Mouse (Mus musculus) gastrocnemius, adult 2 months (tissue): Measurements from ENCODE around the gene Tm7sf3. TPM values are rescaled to one million over a fixed set of nuclear protein-coding genes. Genes with fewer than 3 reads are reported as not detected.

ENCODE experiments used
- DNase-seq: peaks from one replicate; pipeline ENCODE4 v3.0.0; 2022
- H3K27ac ChIP-seq: fragments of 200-600 bp; 2 replicates; pipeline ENCODE4 v1.8.1; 2022; ENCODE audit warnings: mild to moderate bottlenecking
- H3K4me3 ChIP-seq: fragments of 200-600 bp; 2 replicates; pipeline ENCODE4 v1.8.1; 2022; ENCODE audit warnings: mild to moderate bottlenecking, moderate library complexity
- CTCF ChIP-seq: fragments of 200-600 bp; IDR thresholded peaks from 2 replicates; pipeline ENCODE4 v1.8.1; 2022; ENCODE audit warnings: antibody characterized with exemption, mild to moderate bottlenecking, moderate library complexity
- intact Hi-C: fragments of 180-260 bp; cut with DNase I; formaldehyde crosslinking; loops from one replicate; pipeline ENCODE4 v1.15.1; 2025
- total RNA-seq, 2 experiments: library from RNA; stranded (reverse); gene quantifications; 2 replicates each; pipeline ENCODE4 v1.2.3; 2021

Gene Tm7sf3
- total RNA-seq, 2 experiments from 2014 or later = 5.7 to 7.8 TPM

GRCm38 (mm10) chr6:146629781-146630756, 12.6 kb downstream of the Tm7sf3 start:
- intact Hi-C loops = loop anchor here (5.0 kb wide), 1 partner anchor 53 kb away; the partner anchor contains the start of genes Fgfr1op2 and Ints13
- no peak for DNase-seq
- no peak for TF ChIP-seq CTCF
- no peak overlapping the region for H3K27ac ChIP-seq
- no peak overlapping the region for H3K4me3 ChIP-seq

GRCm38 (mm10) chr6:146628123-146628522, 14.5 kb downstream of the Tm7sf3 start:
- intact Hi-C loops = no loop called here
- DNase-seq = no peak
- no peak for TF ChIP-seq CTCF
- Histone ChIP-seq H3K27ac (no peak overlapping the region), H3K4me3 (no peak overlapping the region)

GRCm38 (mm10) chr6:146616670-146617069, 26.0 kb downstream of the Tm7sf3 start:
- no peak overlapping the region for H3K27ac ChIP-seq
- DNase-seq = no peak
- no peak overlapping the region for H3K4me3 ChIP-seq
- TF ChIP-seq CTCF = no peak
- intact Hi-C loops = no loop called here

GRCm38 (mm10) chr6:146615891-146616290, 26.7 kb downstream of the Tm7sf3 start:
- intact Hi-C loops = no loop called here
- Histone ChIP-seq H3K27ac (no peak overlapping the region), H3K4me3 (no peak overlapping the region)
- DNase-seq = no peak
- TF ChIP-seq CTCF = no peak

- intact Hi-C loops = no loop called here
- DNase-seq = no peak
- Histone ChIP-seq H3K27ac (no peak overlapping the region), H3K4me3 (no peak overlapping the region)
- TF ChIP-seq CTCF = no peak
These were observed 28.1 kb downstream of the Tm7sf3 start for GRCm38 (mm10) chr6:146614541-146614940.

GRCm38 (mm10) chr6:146613907-146614306, 28.7 kb downstream of the Tm7sf3 start:
- Histone ChIP-seq H3K4me3 (no peak overlapping the region), H3K27ac (no peak overlapping the region)
- intact Hi-C loops = no loop called here
- peak; percentile 4; the same call in 1 of the 2 replicates for TF ChIP-seq CTCF
- no peak for DNase-seq

- intact Hi-C loops = no loop called here
- DNase-seq = no peak
These were observed 29.9 kb downstream of the Tm7sf3 start for GRCm38 (mm10) chr6:146612736-146613135.

GRCm38 (mm10) chr6:146611897-146612296, 30.7 kb downstream of the Tm7sf3 start:
- intact Hi-C loops = no loop called here
- Histone ChIP-seq H3K4me3 (no peak overlapping the region), H3K27ac (no peak overlapping the region)
- no peak for DNase-seq
- no peak for TF ChIP-seq CTCF

More at GRCm38 (mm10) chr6:146612736-146613135, 29.9 kb downstream of the Tm7sf3 start:
- no peak overlapping the region for H3K4me3 ChIP-seq
- no peak overlapping the region for H3K27ac ChIP-seq
- no peak for TF ChIP-seq CTCF

GRCm38 (mm10) chr6:146611385-146611784, 31.2 kb downstream of the Tm7sf3 start:
- no peak overlapping the region for H3K27ac ChIP-seq
- no peak for TF ChIP-seq CTCF
- H3K4me3 ChIP-seq = no peak overlapping the region
- DNase-seq = no peak
- intact Hi-C loops = no loop called here

- no peak overlapping the region for H3K4me3 ChIP-seq
- no peak for DNase-seq
- no peak overlapping the region for H3K27ac ChIP-seq
- intact Hi-C loops = no loop called here
- TF ChIP-seq CTCF = no peak
These were observed 39.0 kb downstream of the Tm7sf3 start for GRCm38 (mm10) chr6:146603651-146604050.

GRCm38 (mm10) chr6:146602601-146603000, 40.0 kb downstream of the Tm7sf3 start:
- TF ChIP-seq CTCF = no peak
- H3K4me3 ChIP-seq = no peak overlapping the region
- no peak for DNase-seq
- intact Hi-C loops = no loop called here
- no peak overlapping the region for H3K27ac ChIP-seq

- Histone ChIP-seq H3K27ac (no peak overlapping the region), H3K4me3 (no peak overlapping the region)
- intact Hi-C loops = no loop called here
- DNase-seq = no peak
- no peak for TF ChIP-seq CTCF
These were observed 57.5 kb downstream of the Tm7sf3 start for GRCm38 (mm10) chr6:146585134-146585533.

GRCm38 (mm10) chr6:146583366-146584046, 59.1 kb downstream of the Tm7sf3 start:
- TF ChIP-seq CTCF = no peak
- no peak for DNase-seq
- Histone ChIP-seq H3K4me3 (no peak overlapping the region), H3K27ac (no peak overlapping the region)
- intact Hi-C loops = loop anchor here (5.0 kb wide), 1 partner anchor 176 kb away; no protein-coding TSS in a partner anchor
